Mouse (Mus musculus) erythroblast, embryonic 14.5 days (primary cell): ENCODE results near the gene Gm12248.
"Not testable (repeated sequence)": the region's sequence is repeated elsewhere in the genome, so short reads cannot be mapped to it uniquely, and the experiment has no call there.

ENCODE experiments used
- GATA1 ChIP-seq: IDR thresholded peaks from 2 replicates; pipeline ENCODE4 v1.6.1; 2012; ENCODE audit warnings: low read length, inconsistent platforms, mixed read lengths
- TAL1 ChIP-seq: IDR thresholded peaks from 3 replicates; pipeline ENCODE4 v1.6.1; 2012; ENCODE audit warnings: low read length, inconsistent platforms, mixed read lengths

GRCm38 (mm10) chr11:58059752-58060151, 33.2 kb downstream of the Gm12248 start:
- TF ChIP-seq GATA1, TAL1: not testable (repeated sequence)
